Mouse (Mus musculus) ES-E14 (cell line): ENCODE data around the gene C1qbp. TPM values are rescaled to one million over a fixed set of nuclear protein-coding genes. Genes with fewer than 3 reads are reported as not detected.

ENCODE experiments used
- DNase-seq: peaks from one replicate; pipeline ENCODE4 v3.0.0-alpha.2; 2013; ENCODE audit warnings: low read depth, low spot score
- H3K27ac ChIP-seq: 2 replicates; pipeline ENCODE4 v1.5.1; 2012; ENCODE audit warnings: low read depth, mild to moderate bottlenecking, low read length, moderate library complexity, mixed read lengths; ENCODE audit not compliant: poor library complexity, insufficient read depth, severe bottlenecking
- H3K36me3 ChIP-seq: 2 replicates; pipeline ENCODE4 v1.6.1; 2012; ENCODE audit warnings: mild to moderate bottlenecking, low read length, moderate library complexity, mixed read lengths; ENCODE audit not compliant: control insufficient read depth, poor library complexity, insufficient read depth, severe bottlenecking
- H3K4me1 ChIP-seq, 2 experiments: fragments of 150-350 bp in 1 of 2; sonication (generic) in 1 of 2; 2 replicates each; pipeline ENCODE4 v1.6.1; 2012; ENCODE audit warnings: low read length in 2 of 2, mild to moderate bottlenecking in 1 of 2, mixed read lengths in 1 of 2; ENCODE audit not compliant: control insufficient read depth in 2 of 2, insufficient read depth in 2 of 2, poor library complexity in 1 of 2
- H3K4me3 ChIP-seq, 2 experiments: fragments of 150-350 bp in 1 of 2; sonication (generic) in 1 of 2; 2 replicates each; pipeline ENCODE4 v1.5.1; 2012; ENCODE audit warnings: low read length in 2 of 2, low read depth in 1 of 2, mild to moderate bottlenecking in 1 of 2, mixed read lengths in 1 of 2; ENCODE audit not compliant: insufficient read depth in 1 of 2, poor library complexity in 1 of 2, severe bottlenecking in 1 of 2
- H3K9ac ChIP-seq: 2 replicates; pipeline ENCODE4 v1.6.1; 2012; ENCODE audit warnings: low read depth, mild to moderate bottlenecking, low read length, mixed read lengths; ENCODE audit not compliant: poor library complexity, insufficient read depth, severe bottlenecking
- H3K9me3 ChIP-seq: fragments of 150-350 bp; sonication (generic); 2 replicates; pipeline ENCODE4 v1.6.1; 2012; ENCODE audit warnings: low read depth, mild to moderate bottlenecking, low read length; ENCODE audit not compliant: control insufficient read depth, insufficient read depth
- CHD2 ChIP-seq: IDR thresholded peaks from 2 replicates; pipeline ENCODE4 v1.6.1; 2014; ENCODE audit warnings: mild to moderate bottlenecking, low read depth, low read length, inconsistent platforms
- HCFC1 ChIP-seq: IDR thresholded peaks from 2 replicates; pipeline ENCODE4 v1.6.1; 2012; ENCODE audit warnings: low read length, inconsistent platforms, borderline replicate concordance; ENCODE audit not compliant: insufficient read depth
- MAFK ChIP-seq: IDR thresholded peaks from 2 replicates; pipeline ENCODE4 v1.6.1; 2014; ENCODE audit warnings: mild to moderate bottlenecking, low read depth, low read length, inconsistent platforms; ENCODE audit not compliant: insufficient read depth
- ZC3H11A ChIP-seq: IDR thresholded peaks from 2 replicates; pipeline ENCODE4 v1.6.1; 2012; ENCODE audit warnings: low read depth, mild to moderate bottlenecking, inconsistent platforms, low read length, borderline replicate concordance
- ZNF384 ChIP-seq: IDR thresholded peaks from 2 replicates; pipeline ENCODE4 v1.6.1; 2012; ENCODE audit warnings: low read depth, low read length, inconsistent platforms
- in situ Hi-C, 2 experiments: fragments of 600-800 bp; cut with MboI; formaldehyde crosslinking; loops; one replicate each; pipeline ENCODE4 v1.15.1; 2025; ENCODE audit warnings: low sequenced_read_pairs in 2 of 2, inconsistent platforms in 1 of 2; ENCODE audit not compliant: unreplicated experiment in 2 of 2
- total RNA-seq: library from RNA; depleted of rRNA; stranded (reverse); fragments of 300-350 nt; gene quantifications from 2 replicates; pipeline ENCODE4 v1.2.3, GENCODE M21; 2012; rRNA removed

Gene C1qbp
- total RNA-seq, result 97.4 and 139 TPM in 2 replicates

GRCm38 (mm10) chr11:70982557-70983228 is at the start of gene C1qbp:
C1qbp (minus strand) TSS chr11:70983026.
- Histone ChIP-seq H3K27ac (peak within 1 kb of the TSS; percentile 61), H3K9me3 (no peaks in the 10 kb centered on the region), H3K36me3 (peaks cover 56% of the 10 kb centered on the region), H3K4me1 (peaks cover 0 to 7% of the 10 kb centered on the region in 2 experiments; a peak in 2 of 4 replicates), H3K4me3 (peak within 1 kb of the TSS; percentile 94), H3K9ac (peak within 1 kb of the TSS; percentile 96)
- TF ChIP-seq HCFC1, result peak; percentile 79; the same call in 1 of the 2 replicates
- no peak for TF ChIP-seq MAFK
- TF ChIP-seq ZNF384, result no peak
- TF ChIP-seq ZC3H11A, result no peak
- TF ChIP-seq CHD2, result no peak
- peak; percentile 74 for DNase-seq
- in situ Hi-C loops, result no loop called here

- TF ChIP-seq ZC3H11A (no peak), HCFC1 (no peak), CHD2 (no peak), MAFK (no peak), ZNF384 (no peak)
- in situ Hi-C loops, result no loop called here
- no peak for DNase-seq
- Histone ChIP-seq H3K36me3 (peaks cover 2% of the 10 kb centered on the region), H3K27ac (no peak overlapping the region), H3K9me3 (no peaks in the 10 kb centered on the region), H3K4me3 (peak overlapping the region in 1 of 2 experiments; percentile 67; a peak in 1 of 4 replicates), H3K9ac (no peak overlapping the region), H3K4me1 (peaks cover 0 to 3% of the 10 kb centered on the region in 2 experiments; a peak in 1 of 4 replicates)
Measured at GRCm38 (mm10) chr11:71032070-71032469, 49.2 kb upstream of the C1qbp start.

GRCm38 (mm10) chr11:71029403-71030118 is 46.7 kb upstream of the C1qbp start:
- no peak overlapping the region for H3K27ac ChIP-seq
- peaks cover 15% of the 10 kb centered on the region for H3K36me3 ChIP-seq
- no peak overlapping the region for H3K9ac ChIP-seq
- in situ Hi-C loops, result no loop called here
- DNase-seq, result no peak
- H3K9me3 ChIP-seq, result no peaks in the 10 kb centered on the region
- no peak for TF ChIP-seq HCFC1
- TF ChIP-seq CHD2, result no peak
- TF ChIP-seq ZNF384, result no peak
- TF ChIP-seq MAFK, result no peak
- no peak for TF ChIP-seq ZC3H11A
- peaks cover 0 to 3% of the 10 kb centered on the region in 2 experiments; a peak in 1 of 4 replicates for H3K4me1 ChIP-seq
- H3K4me3 ChIP-seq, result no peak overlapping the region

GRCm38 (mm10) chr11:71028280-71028679 is 45.5 kb upstream of the C1qbp start:
- H3K4me1 ChIP-seq, result peaks cover 0 to 3% of the 10 kb centered on the region in 2 experiments; a peak in 1 of 4 replicates
- no peaks in the 10 kb centered on the region for H3K9me3 ChIP-seq
- DNase-seq, result no peak
- H3K36me3 ChIP-seq, result peaks cover 19% of the 10 kb centered on the region
- no peak overlapping the region for H3K27ac ChIP-seq
- H3K9ac ChIP-seq, result no peak overlapping the region
- TF ChIP-seq ZC3H11A, result no peak
- no peak for TF ChIP-seq ZNF384
- no peak for TF ChIP-seq HCFC1
- TF ChIP-seq CHD2, result no peak
- TF ChIP-seq MAFK, result no peak
- in situ Hi-C loops, result no loop called here
- no peak overlapping the region for H3K4me3 ChIP-seq
